Mouse (Mus musculus): ENCODE measurements around the gene AW011738.

Gene AW011738

DNA sequence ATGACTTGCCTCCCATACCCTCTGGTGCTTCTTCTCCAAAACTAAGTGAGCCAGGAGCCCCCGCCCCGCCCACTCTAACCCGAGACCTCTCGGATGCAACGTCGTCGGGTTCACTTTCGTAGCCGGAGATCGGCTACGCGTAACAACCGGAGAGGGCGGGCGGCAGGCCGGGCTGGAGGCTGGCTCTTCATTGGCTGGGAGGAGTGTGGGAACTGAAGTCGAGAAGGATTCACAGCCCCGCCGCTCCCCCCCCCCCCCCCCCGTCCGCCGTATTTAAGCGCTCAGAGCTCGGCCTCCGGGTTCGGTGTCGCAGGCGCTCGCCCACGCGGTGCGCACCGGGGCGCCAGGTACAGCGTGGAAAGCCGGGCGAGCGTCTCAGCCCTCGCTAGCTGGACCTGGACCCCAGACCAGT lies at the start of gene AW011738:
Gene AW011738, plus strand, starts transcription at position 304 of the 412 bp plus-strand sequence.
- peak; percentile 93 for DNase-seq (ENCODE audit: low read depth, low spot score)

DNA sequence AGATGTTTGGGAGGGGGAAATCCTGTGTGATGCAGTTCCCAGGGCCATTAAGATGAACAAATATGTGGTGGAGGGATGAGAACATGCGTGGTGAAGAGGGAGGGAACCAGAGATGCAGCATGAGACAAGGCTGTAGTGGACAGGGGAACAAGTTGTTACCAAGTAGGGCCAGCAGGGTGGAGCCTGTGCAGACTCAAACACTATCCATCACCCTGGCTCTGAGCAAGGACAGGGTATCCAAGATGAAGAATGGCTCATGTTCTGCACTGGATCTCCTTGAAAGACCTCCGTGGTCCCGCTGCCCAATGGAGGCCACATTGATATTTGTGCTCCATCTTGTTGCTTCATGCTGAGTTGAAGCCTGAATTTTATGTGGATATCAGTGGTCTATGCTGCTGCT lies 48.3 kb upstream of the AW011738 start:
- no peak for DNase-seq (ENCODE audit: low read depth, low spot score)

DNA sequence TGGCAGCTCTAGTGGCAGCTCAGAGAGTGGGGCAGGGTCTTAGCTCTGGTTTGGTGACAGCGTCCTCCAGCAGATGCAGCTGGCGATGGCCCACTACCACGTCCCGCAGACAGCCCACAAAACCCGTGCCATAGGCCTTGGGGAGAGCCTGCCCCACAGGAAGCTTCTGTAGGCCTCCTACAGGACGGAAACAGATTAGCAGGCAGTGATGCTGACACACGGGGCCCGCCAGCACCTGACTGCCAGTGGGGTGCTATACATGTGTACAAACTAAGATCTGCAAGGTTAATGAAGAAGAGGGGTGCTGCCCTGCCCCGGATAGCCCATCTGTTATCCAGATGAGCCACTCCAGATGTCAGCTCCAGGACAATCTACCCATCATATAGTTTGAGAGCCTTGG lies 36.6 kb upstream of the AW011738 start:
- peak; percentile 48 for DNase-seq (ENCODE audit: low read depth, low spot score)

DNA sequence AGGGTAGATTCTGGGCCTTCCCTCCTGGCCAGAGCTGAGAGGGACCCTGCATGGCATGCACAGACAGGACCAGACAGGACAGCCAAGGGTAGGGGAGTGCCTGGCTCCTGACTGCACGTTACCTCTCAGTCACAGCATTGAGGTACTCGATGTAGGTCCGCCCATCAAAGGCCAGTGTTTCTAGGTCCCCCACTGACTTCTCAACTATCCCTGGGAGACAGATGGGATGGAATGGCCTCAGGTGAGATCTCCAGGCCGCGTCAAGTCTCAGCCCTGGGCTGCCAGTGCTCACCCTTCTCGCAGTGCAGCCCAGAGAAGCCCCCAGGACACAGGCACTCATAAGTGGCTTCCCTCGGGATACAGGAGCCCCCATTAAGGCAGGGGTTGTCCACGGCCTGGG lies 34.5 kb upstream of the AW011738 start:
- DNase-seq (ENCODE audit: low read depth, low spot score): no peak

DNA sequence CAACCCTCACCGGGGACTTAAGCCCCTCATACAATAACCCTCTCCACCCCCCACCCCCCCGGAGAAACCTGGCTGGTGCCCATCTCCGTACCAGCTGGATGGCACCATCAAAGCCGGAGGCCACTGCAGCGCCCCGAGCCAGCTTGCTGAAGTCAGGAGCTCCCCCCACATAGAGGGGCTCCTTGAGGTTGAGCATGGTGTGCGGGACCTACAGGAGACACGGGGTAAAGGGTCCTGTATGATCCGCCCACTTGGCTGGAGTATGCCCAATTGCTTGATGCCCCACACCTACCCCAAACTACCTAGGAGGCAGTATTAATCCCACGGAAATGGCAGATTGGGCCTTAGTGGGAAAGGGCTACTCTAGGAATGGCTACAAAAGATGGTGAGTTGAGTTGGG lies 34.0 kb upstream of the AW011738 start:
- no peak for DNase-seq (ENCODE audit: low read depth, low spot score)

DNA sequence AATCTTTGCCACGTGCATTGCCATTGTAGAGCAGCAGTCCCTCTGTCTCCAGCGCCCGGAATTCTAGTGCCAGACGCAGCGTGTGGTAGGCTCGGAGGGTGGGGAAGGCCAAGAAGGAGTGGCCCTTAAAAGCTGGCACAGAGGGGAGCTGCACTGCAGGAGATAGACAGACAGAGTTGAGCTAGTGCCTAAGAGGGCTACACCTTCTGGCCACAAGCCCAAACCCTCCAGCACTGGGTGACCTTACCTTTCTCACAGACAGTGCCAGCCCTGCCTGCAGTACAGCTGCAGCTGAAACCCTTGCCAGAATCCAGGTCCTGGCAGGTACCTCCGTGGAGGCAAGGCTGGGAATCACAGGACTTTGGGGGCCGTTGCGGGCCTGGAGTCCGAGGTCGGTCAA lies 31.3 kb upstream of the AW011738 start:
- no peak for DNase-seq (ENCODE audit: low read depth, low spot score)

DNA sequence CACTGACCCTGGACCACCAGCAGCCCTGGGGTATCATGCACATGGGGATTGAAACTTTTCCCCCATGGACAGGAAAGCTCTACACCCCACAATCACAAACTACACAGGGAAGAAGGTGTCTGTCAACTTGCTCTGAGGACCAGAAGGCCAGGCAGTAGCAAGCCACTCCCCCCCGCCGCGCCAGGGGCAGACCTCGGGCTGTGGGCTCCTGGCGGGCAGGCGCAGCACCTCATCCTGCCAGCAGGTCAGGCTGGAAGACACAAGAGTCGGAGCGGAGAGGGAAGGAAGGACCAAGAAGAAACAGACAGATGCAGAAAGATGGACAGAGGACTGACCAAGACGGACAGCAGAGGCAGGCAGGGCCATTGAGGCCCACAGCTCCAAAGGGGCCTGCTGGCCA lies 25.5 kb upstream of the AW011738 start:
- no peak for DNase-seq (ENCODE audit: low read depth, low spot score)

DNA sequence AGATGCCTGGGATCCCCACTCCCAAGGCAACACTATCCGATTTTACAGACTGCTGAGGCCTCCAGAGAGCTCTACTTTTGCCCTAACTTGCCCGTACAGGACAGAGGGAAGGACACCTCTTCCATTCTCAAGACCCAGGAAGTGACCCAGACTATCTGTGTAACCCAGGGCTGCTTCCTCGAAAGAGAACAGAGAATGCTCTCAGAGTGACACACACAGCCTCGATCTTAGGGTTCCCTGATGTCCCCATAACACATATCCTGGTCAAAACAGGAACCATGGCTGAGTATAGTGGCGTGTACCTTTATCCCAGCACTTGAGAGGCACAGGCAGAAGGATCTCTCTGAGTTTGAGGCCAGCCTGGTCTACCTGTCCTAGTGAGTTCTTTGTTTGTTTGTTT lies 19.4 kb upstream of the AW011738 start:
- no peak for DNase-seq (ENCODE audit: low read depth, low spot score)

DNA sequence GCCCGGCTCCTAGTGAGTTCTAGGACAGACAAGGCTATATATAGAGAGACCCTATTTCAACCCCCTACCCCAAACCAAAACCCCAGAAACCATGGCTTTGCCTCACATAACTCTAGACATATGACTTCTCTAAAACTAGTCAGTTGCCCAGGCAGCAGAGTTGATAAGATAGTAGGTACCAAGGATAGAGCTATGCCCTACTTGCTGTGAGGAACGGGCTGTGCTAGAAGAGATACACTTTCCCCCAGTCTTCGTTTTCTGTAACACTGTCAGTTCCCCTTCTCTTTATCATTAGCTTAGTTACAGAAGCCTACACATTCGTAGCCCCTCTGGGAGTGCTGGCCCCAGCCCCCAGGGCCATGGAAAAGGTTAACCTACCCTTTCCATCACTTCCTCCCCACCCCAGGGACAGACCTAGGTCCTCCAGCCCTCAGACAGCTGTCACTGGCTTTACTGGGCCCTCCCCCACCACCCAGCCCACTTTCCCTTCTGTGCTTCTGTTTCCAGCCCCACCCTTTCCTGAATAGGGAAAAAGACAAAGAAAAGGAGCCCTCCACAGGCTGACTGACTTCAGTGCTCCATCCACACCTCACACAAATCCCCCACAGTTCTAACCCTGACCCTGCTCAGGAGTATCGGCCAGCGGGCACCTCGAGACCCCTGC lies 18.7 kb upstream of the AW011738 start:
- no peak for DNase-seq (ENCODE audit: low read depth, low spot score)

DNA sequence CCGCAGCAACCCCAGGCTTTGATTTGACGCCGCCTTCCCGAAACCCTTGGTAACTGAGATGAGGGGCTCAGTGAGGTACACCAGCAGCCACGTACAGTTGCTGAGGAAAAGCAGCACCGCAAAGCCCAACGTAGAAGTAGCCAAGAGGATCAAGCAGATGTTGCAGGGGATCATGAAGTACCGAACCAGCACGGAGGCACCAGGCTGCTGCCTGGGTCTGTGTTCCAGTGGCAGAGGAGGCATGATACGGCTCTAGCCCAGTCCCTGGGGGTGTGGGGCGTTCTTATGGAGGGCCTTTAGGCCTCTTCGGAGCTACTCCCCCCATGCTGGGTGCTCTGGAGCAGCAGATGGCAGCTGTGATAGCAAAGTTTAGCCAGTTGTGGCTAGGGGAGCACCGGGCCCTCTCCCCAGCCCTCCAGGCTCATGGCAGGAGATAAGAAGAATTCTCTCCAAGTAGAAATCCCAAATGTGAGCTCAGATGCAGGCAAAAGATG lies 17.6 kb upstream of the AW011738 start:
- DNase-seq (ENCODE audit: low read depth, low spot score): no peak

DNA sequence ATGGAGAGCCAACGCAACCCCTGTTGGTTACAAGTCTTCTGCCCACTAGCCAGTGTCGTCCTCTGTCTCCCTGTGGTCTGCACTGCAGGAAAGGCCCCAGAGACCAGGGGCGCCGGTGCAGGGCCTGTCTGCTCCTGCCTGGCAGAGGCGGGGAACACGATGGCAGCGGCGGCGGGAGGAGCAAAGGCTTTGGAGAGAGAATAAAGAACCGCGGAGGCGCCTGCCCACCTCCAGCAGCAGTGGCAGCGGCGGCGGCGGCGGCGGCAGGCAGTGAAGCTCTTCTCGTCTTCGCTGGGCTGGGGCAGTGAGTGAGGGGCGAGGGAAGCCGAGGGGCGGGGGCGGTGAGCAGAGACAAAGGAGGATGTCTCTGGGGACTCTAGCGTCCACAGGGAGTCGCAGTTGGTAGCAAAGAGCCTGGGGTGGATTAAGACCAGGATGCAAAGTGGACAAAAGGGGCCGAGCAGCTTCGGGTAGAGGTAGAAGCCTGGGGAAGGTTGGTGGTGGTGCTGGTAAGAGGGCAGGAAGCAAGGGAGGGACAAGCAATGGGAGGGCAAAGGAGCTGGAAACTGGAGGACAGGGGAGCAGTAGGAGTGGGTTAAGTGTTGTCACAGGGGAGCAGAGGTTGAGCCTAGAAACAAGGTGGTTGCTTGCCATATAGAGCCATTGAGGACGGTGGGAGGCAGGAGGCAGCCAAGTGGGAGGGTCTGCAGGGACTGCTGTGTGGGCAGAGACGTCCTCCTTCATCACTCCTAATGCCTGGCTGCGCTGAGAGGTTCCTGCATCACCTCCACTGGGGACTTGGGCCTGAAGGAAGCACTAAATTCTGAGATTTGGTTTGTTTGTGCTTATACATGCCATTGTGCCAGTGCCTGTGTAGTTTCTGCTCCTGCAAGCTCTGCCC lies 16.9 kb upstream of the AW011738 start:
- no peak for DNase-seq (ENCODE audit: low read depth, low spot score)

DNA sequence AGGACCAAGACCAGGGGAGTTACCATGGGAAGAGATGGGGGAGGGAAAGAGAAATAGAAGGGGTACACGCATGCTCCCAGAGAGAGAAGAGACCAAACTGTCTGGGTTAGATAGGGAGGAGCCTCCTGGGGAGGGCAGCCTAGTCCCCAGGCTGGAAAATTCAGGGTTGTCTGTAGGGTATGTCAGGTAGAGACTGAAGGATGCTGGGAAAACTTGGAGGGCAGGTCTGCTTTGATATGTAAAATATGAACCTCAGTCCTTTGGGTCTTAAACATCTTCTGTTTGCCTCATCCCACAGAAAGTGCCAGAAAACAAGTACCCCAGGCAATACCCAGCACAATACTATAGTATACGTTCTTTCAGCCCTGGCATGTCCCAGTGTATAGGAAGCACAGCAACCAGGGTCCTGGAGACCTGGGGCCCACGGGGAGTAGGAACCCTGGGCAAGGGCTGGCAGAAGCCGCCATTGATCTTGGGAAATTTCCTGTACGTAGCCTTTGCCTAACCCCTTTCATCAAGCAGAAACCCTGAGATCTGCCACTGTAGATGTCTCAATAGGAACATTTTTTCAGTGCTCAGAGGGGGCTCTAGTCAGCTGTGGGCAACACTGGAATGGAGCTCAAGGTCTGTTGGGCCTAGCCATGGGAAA lies 14.8 kb upstream of the AW011738 start:
- no peak for DNase-seq (ENCODE audit: low read depth, low spot score)

DNA sequence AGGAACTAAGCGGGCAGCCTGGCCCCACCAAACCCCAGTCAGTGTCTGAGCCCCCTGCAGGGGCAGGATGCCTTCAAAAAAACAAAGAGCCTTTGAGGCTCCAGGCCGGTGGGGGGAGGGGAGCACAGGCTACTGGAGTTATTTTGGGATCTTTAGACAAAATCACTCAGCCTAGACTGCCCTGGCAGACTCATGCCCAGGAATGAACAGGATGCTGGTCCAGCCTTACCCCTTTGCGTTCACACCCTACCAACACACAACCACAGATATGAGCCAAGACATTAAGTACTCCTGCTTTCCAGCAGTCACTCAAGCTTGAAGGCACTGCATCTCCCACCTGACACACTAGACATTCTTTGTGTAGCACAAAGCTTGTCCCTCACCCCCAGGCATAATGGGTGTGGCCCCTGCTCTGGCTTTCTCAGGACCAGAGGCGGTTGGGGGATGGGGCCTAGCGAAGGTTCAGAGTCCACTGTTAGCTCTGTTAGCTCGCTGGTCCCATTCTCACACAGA lies 14.2 kb upstream of the AW011738 start:
- DNase-seq (ENCODE audit: low read depth, low spot score): no peak

DNA sequence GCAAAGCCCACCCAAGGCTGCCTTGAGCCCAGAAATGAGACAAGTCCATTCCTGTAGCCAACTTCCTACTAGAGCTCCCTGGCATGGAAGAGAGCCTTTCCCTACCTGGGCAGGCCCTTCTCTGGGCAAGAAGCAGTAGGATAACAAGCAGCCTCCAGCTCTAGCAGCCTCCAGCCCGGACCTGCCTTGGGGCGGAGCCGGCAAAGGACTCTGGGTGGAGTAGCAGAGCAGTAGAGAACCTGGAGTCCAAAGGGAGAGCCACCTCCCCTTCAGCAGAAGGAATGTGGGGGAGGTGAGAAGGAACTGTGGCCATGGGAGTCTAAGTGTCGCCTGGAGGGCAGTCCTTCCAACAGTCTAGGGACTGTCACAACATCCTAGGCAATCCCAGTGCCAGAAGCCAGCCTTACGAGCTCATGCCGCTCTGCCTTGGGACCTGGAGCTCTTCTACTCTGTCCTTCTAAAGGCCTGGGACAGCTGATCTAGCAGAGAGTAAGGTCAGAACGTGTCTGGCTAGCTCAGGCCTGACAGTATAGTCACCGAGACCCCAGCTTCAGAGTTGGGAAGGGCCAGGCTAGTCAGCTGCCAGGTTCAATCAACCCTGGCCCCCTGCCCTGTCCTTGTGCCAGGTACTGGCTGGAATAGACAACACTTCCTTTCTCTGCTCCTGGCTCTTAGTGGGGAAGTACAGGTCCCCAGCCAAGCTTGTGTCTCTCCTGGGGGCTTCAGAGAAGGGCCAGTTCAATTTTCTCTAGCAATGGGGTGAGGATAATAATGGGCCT lies 10.5 kb upstream of the AW011738 start:
- no peak for DNase-seq (ENCODE audit: low read depth, low spot score)

DNA sequence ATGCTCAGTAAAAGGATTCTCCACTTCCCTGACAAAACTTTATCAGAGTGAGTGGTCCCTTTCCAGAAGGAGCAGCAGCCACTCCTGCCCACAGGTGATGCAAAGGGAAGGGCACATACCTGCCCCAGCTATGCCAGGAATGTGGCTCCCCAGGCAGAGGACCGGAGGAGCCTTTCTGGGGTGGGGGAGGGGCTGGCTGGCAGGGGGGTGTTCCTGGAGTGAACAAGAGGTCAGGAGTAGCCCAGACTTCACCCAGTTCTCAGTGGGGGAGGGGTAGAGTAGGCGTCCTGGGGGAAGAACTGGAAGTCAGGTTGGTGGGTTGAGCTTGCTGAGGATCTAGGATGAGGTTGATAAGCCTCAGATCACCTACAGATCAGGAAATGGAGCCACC lies 9.9 kb upstream of the AW011738 start:
- no peak for DNase-seq (ENCODE audit: low read depth, low spot score)

DNA sequence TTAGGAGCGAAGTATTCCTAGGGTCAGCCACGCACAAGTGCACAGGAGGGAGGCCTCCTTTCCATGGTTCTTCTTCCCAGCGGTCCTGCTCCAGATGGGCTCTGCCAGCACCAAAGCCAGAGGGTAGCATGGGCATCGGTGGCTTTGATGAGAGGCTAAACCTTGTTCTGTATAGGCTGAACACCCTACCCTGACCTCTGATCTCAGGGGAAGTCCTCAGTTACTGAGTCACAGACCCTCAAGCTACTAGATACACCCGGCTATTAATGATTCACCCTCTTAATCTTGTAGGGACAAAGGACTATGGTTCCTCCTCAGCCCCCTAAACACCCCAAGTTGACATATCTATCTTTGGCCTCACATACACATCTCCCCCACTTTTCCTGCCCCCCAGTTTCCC lies 9.2 kb upstream of the AW011738 start:
- DNase-seq (ENCODE audit: low read depth, low spot score): no peak

DNA sequence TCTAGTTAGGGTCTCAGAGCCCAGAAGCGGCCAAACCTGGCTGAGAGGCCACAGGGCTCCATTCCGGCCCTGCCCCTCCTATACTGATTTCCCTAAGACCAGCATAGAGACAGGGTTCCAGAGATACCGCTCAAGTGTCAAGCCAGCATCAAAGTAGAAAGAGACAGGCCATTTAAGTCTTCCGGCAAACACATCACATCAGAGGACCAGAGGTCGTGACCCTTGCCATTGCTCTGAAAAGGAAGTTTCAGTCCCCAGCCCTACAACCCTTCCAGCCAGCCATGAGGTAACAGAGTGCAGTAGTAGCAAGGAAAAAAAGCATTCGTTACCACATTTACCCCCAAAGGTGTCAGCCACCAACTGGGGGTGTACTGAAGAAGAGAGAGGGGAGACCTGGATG lies 8.8 kb upstream of the AW011738 start:
- DNase-seq (ENCODE audit: low read depth, low spot score): no peak

DNA sequence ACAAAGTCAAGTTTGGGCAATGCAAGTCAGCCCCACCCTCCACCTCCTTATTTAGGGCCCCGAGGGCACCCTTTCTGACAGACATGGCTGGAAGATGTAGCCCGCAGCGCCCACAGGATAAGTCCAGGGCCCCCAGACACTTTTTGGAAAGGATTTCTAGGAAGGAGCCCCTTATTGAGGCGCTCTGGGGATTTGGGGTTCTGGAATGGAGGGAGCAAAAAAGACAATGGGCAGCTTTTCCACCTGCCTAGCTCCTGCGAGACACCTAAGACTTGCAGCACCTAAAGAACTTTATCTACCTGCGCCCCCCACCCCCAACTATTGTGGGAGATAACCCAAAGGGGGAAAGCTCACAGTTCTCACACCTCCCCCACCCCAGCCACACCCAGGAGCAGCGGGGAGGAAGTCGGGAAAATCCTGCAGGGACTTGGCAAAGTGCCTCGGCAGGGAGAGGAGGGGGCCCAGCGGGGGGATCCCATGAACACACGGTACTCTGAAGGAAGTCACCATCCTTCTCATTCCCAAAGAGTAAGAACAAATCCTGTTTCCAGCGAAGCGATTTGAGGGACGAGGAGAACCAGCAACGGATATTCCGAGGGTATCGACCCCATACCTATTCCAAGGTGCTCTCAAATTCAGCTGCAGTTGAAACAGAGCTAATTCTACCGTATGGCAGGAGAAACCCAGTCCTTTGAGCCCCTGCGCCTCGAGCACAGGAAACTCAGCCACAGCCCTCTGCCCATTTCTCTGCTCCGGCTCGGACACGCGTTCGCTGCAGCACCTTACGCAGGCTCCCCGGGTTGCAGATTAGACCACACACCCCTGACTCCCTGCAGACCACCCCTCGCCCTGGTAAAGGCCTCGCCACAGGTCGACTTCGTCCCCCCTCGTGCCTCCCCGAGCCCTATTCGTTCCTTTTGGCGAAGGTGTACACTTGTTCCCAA lies 6.9 kb upstream of the AW011738 start:
- DNase-seq (ENCODE audit: low read depth, low spot score): peak; percentile 41

DNA sequence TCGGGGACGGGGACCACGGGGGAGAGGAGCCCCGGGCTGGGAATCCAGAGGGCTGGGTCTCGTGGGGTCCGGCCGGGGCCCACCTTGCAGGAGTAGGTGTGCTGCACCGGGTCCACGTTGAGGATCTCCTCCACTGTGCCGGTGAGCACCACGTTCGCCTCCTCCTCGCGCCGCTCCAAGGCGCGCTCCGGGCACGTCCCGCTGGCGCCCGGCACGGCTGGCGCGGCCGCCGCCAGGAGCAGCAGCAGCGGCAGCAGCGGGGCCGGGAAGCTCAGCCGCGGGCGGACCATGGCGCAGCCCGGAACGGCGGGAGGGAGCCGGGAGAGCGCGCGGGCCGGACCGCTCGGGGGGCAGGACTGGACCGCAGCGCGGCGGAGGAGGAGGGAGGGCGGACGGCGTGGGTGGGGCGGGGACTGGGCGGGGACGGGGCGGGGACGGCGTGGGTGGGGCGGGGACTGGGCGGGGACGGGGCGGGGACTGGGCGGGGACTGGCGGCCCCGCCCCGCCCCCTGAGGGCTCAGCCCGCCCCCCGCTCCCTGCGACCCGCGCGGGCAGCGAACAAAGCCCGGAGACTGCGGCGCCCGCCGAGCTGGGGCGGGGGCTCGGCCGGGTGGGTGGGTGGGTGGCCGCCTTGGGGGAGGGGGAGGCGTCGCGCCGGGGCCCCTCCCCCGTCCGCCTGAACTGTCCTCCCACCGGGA lies 5.8 kb upstream of the AW011738 start, which contains the start of gene Agrn:
Gene Agrn, minus strand, starts transcription at position 358 of the 698 bp plus-strand sequence.
- DNase-seq (ENCODE audit: low read depth, low spot score): peak; percentile 75

DNA sequence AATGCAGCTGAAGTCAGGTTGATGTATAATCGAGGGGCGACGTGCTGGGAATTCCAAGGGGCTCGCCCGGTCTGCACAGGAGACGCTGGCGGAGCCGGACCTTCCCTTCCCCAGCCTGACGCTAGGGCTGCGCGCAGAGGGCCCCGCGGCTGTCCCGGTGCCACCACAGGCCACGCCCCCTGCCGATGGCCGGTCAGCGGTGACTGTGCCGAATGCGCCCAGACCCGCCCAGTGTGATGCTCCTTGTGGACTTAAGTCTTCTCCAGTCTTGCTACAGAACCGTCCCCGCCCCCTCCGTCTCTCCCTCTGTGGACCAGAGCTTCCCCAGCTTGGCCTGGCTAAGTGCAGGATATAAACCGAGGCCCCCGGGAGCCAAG lies 5.3 kb upstream of the AW011738 start:
- peak; percentile 75 for DNase-seq (ENCODE audit: low read depth, low spot score)

All from CD4-positive, CD25-positive, alpha-beta regulatory T cell, adult 2 months (primary cell).